Mouse (Mus musculus) cerebellum, postnatal 10 days (tissue): Measurements from ENCODE around the gene Pimreg.

Experiments
- DNase-seq, 2 experiments: peaks; one replicate each; pipeline ENCODE4 v3.0.0; 2021; ENCODE audit warnings: mixed read lengths in 2 of 2

Gene Pimreg

GRCm38 (mm10) chr11:72041768-72042607, at the start of gene Pimreg:
Pimreg (plus strand) TSS chr11:72042032.
- peak; percentile 95 to 96 for DNase-seq

GRCm38 (mm10) chr11:71992438-71992837, 49.4 kb upstream of the Pimreg start:
- DNase-seq = no peak

- DNase-seq = peak in 1 of 2 experiments; percentile 46
Observed at GRCm38 (mm10) chr11:71995968-71996511, 45.8 kb upstream of the Pimreg start.

- DNase-seq = no peak
Observed at GRCm38 (mm10) chr11:71996805-71997204, 45.0 kb upstream of the Pimreg start.

- no peak for DNase-seq
Observed at GRCm38 (mm10) chr11:72000194-72000593, 41.6 kb upstream of the Pimreg start.

- DNase-seq = peak; percentile 73 to 76
Observed at GRCm38 (mm10) chr11:72002138-72002853, 39.5 kb upstream of the Pimreg start.

- DNase-seq = peak; percentile 49 to 59
Observed at GRCm38 (mm10) chr11:72003171-72003570, 38.7 kb upstream of the Pimreg start.

- no peak for DNase-seq
Observed at GRCm38 (mm10) chr11:72005547-72005946, 36.3 kb upstream of the Pimreg start.

- no peak for DNase-seq
Observed at GRCm38 (mm10) chr11:72010367-72010766, 31.5 kb upstream of the Pimreg start.

GRCm38 (mm10) chr11:72010940-72011722, 30.7 kb upstream of the Pimreg start:
- peak in 1 of 2 experiments; percentile 48 for DNase-seq

- no peak for DNase-seq
Observed at GRCm38 (mm10) chr11:72011955-72012354, 29.9 kb upstream of the Pimreg start.

GRCm38 (mm10) chr11:72014674-72015073, 27.2 kb upstream of the Pimreg start:
- no peak for DNase-seq

GRCm38 (mm10) chr11:72016518-72017252, 25.1 kb upstream of the Pimreg start:
- DNase-seq = no peak

- peak in 1 of 2 experiments; percentile 45 for DNase-seq
Observed at GRCm38 (mm10) chr11:72017253-72017601, 24.6 kb upstream of the Pimreg start.

GRCm38 (mm10) chr11:72021015-72021414, 20.8 kb upstream of the Pimreg start:
- DNase-seq = no peak

GRCm38 (mm10) chr11:72022827-72023226, 19.0 kb upstream of the Pimreg start:
- no peak for DNase-seq

GRCm38 (mm10) chr11:72023581-72023980, 18.3 kb upstream of the Pimreg start:
- peak; percentile 56 to 74 for DNase-seq

- DNase-seq = peak; percentile 91
Observed at GRCm38 (mm10) chr11:72024193-72024781, 17.5 kb upstream of the Pimreg start.

GRCm38 (mm10) chr11:72025843-72026242, 16.0 kb upstream of the Pimreg start:
- DNase-seq = peak; percentile 64 to 76

GRCm38 (mm10) chr11:72026516-72026915, 15.3 kb upstream of the Pimreg start:
- no peak for DNase-seq

- DNase-seq = no peak
Observed at GRCm38 (mm10) chr11:72027836-72028235, 14.0 kb upstream of the Pimreg start.

- peak; percentile 74 to 79 for DNase-seq
Observed at GRCm38 (mm10) chr11:72029143-72029542, 12.7 kb upstream of the Pimreg start.
